Mouse (Mus musculus) forebrain, embryonic 10.5 days (tissue): ENCODE data around the gene Taf6l. TPM values are rescaled to one million over a fixed set of nuclear protein-coding genes. Genes with fewer than 3 reads are reported as not detected.

Source experiments
- microRNA-seq: library from miRNA; unstranded; fragments of <30 nt; microRNA quantifications from one replicate; pipeline ENCODE4, GENCODE M21; 2017
- polyA plus RNA-seq: library from polyadenylated mRNA; unstranded; fragments of >200 nt; fragmentation: Nextera tagmentation; extraction: Ambion mirVana; gene quantifications from 2 replicates; pipeline ENCODE4 v1.2.1, GENCODE M21; 2016

Taf6l gene
- polyA plus RNA-seq, 1 experiment from 2014 or later, result 48.6 TPM

Small RNA genes within 50 kb of the gene (microRNA-seq; reads per million reads assigned to microRNA genes)
- not detected for gene Mir6992

Other genes starting within 250 kb of the Taf6l start
- gene Slc22a8, start 195.2 kb downstream of the Taf6l start, polyA plus RNA-seq, result 0.06 TPM in 1 of 2 replicates, not detected in the other
- gene Slc22a6, start 168.4 kb downstream of the Taf6l start, polyA plus RNA-seq, result 0.06 TPM in 1 of 2 replicates, not detected in the other
- gene Chrm1, start 122.6 kb downstream of the Taf6l start, polyA plus RNA-seq, result not detected in 2 replicates
- gene Slc3a2, start 63.0 kb downstream of the Taf6l start, polyA plus RNA-seq, result 136 and 149 TPM in 2 replicates
- gene Wdr74, start 50.6 kb downstream of the Taf6l start, polyA plus RNA-seq, result 120 and 126 TPM in 2 replicates
- gene 1700092M07Rik, start 45.7 kb downstream of the Taf6l start, polyA plus RNA-seq, result 3.4 and 3.7 TPM in 2 replicates
- gene Stx5a, start 45.0 kb downstream of the Taf6l start, polyA plus RNA-seq, result 86.8 and 87.8 TPM in 2 replicates
- gene Nxf1, start 29.3 kb downstream of the Taf6l start, polyA plus RNA-seq, result 254 and 275 TPM in 2 replicates
- 170 TPM in 2 replicates for gene Tmem223, start 15.4 kb downstream of the Taf6l start, polyA plus RNA-seq
- gene Tmem179b, start 11.9 kb downstream of the Taf6l start, polyA plus RNA-seq, result 47.4 and 49.5 TPM in 2 replicates
- gene Polr2g, start 12.2 kb upstream of the Taf6l start, polyA plus RNA-seq, result 173 and 180 TPM in 2 replicates
- 6.6 and 6.8 TPM in 2 replicates for gene Zbtb3, start 16.1 kb upstream of the Taf6l start, polyA plus RNA-seq
- gene Ttc9c, start 32.9 kb upstream of the Taf6l start, polyA plus RNA-seq, result 82.5 and 85.5 TPM in 2 replicates
- gene Hnrnpul2, start 33.6 kb upstream of the Taf6l start, polyA plus RNA-seq, result 4.9 and 5.4 TPM in 2 replicates
- not detected in 2 replicates for gene AC129217.1, start 43.4 kb upstream of the Taf6l start, polyA plus RNA-seq
- 47.0 and 48.0 TPM in 2 replicates for gene Bscl2, start 51.0 kb upstream of the Taf6l start, polyA plus RNA-seq
- gene Gng3, start 52.8 kb upstream of the Taf6l start, polyA plus RNA-seq, result 27.8 and 31.7 TPM in 2 replicates
- 0.36 and 0.99 TPM in 2 replicates for gene Lrrn4cl, start 64.4 kb upstream of the Taf6l start, polyA plus RNA-seq
- gene Ubxn1, start 85.1 kb upstream of the Taf6l start, polyA plus RNA-seq, result 208 and 212 TPM in 2 replicates
- gene Uqcc3, start 94.5 kb upstream of the Taf6l start, polyA plus RNA-seq, result 53.2 and 55.5 TPM in 2 replicates
- gene Lbhd1, start 97.3 kb upstream of the Taf6l start, polyA plus RNA-seq, result 125 and 130 TPM in 2 replicates
- not detected in 2 replicates for gene Gm49403, start 97.5 kb upstream of the Taf6l start, polyA plus RNA-seq
- gene 1810009A15Rik, start 102.4 kb upstream of the Taf6l start, polyA plus RNA-seq, result 178 and 183 TPM in 2 replicates
- gene Gm49416, start 102.5 kb upstream of the Taf6l start, polyA plus RNA-seq, result 0.20 and 0.37 TPM in 2 replicates
- 59.9 and 61.4 TPM in 2 replicates for gene Ints5, start 106.6 kb upstream of the Taf6l start, polyA plus RNA-seq
- gene Ganab, start 111.7 kb upstream of the Taf6l start, polyA plus RNA-seq, result 118 and 121 TPM in 2 replicates
- gene B3gat3, start 134.0 kb upstream of the Taf6l start, polyA plus RNA-seq, result 49.6 and 52.2 TPM in 2 replicates
- 3.7 and 3.9 TPM in 2 replicates for gene Rom1, start 142.9 kb upstream of the Taf6l start, polyA plus RNA-seq
- 24.0 and 25.7 TPM in 2 replicates for gene Eml3, start 143.1 kb upstream of the Taf6l start, polyA plus RNA-seq
- 202 and 206 TPM in 2 replicates for gene Mta2, start 155.5 kb upstream of the Taf6l start, polyA plus RNA-seq
- 40.2 and 49.1 TPM in 2 replicates for gene Tut1, start 167.4 kb upstream of the Taf6l start, polyA plus RNA-seq
- 559 and 563 TPM in 2 replicates for gene Eef1g, start 180.6 kb upstream of the Taf6l start, polyA plus RNA-seq
- 6.5 and 7.1 TPM in 2 replicates for gene Ahnak, start 202.9 kb upstream of the Taf6l start, polyA plus RNA-seq